Mouse (Mus musculus): ENCODE results near the gene Rasl12. TPM values are rescaled to one million over a fixed set of nuclear protein-coding genes. Genes with fewer than 3 reads are reported as not detected.

Rasl12 gene
- polyA plus RNA-seq, 1 experiment from 2014 or later, result 5.8 TPM

GRCm38 (mm10) chr9:65424393-65424792, 26.1 kb downstream of the Rasl12 start:
- H3K36me3 ChIP-seq, result no peaks in the 10 kb centered on the region
- WGBS, result 37% methylated on average over 3 of the region's 3 CpGs
- H3K4me1 ChIP-seq, result no peaks in the 10 kb centered on the region
- H3K9ac ChIP-seq (replicated peaks), result no peak overlapping the region
- H3K4me3 ChIP-seq (replicated peaks), result no peak overlapping the region
- H3K27me3 ChIP-seq (replicated peaks), result no peaks in the 10 kb centered on the region
- no peak for ATAC-seq (ENCODE audit: low FRiP score)
- H3K4me2 ChIP-seq, result no peak overlapping the region
- H3K27ac ChIP-seq (replicated peaks), result no peak overlapping the region
- no peaks in the 10 kb centered on the region for H3K9me3 ChIP-seq (replicated peaks)

- H3K27ac ChIP-seq (replicated peaks), result no peak overlapping the region
- no peaks in the 10 kb centered on the region for H3K27me3 ChIP-seq (replicated peaks)
- 82% methylated on average over 2 of the region's 2 CpGs for WGBS
- H3K4me3 ChIP-seq (replicated peaks), result no peak overlapping the region
- H3K4me1 ChIP-seq, result no peaks in the 10 kb centered on the region
- H3K4me2 ChIP-seq, result no peak overlapping the region
- no peaks in the 10 kb centered on the region for H3K36me3 ChIP-seq
- H3K9me3 ChIP-seq (replicated peaks), result no peaks in the 10 kb centered on the region
- no peak for ATAC-seq (ENCODE audit: low FRiP score)
- no peak overlapping the region for H3K9ac ChIP-seq (replicated peaks)
These were observed 29.2 kb downstream of the Rasl12 start for GRCm38 (mm10) chr9:65427511-65427910.

GRCm38 (mm10) chr9:65428003-65428402, 29.7 kb downstream of the Rasl12 start:
- H3K36me3 ChIP-seq, result no peaks in the 10 kb centered on the region
- H3K9ac ChIP-seq (replicated peaks), result no peak overlapping the region
- H3K4me2 ChIP-seq, result no peak overlapping the region
- H3K9me3 ChIP-seq (replicated peaks), result no peaks in the 10 kb centered on the region
- no peak for ATAC-seq (ENCODE audit: low FRiP score)
- H3K4me3 ChIP-seq (replicated peaks), result no peak overlapping the region
- no peaks in the 10 kb centered on the region for H3K27me3 ChIP-seq (replicated peaks)
- no peaks in the 10 kb centered on the region for H3K4me1 ChIP-seq
- WGBS, result 89% methylated on average over 5 of the region's 5 CpGs
- no peak overlapping the region for H3K27ac ChIP-seq (replicated peaks)

- no peaks in the 10 kb centered on the region for H3K9me3 ChIP-seq (replicated peaks)
- H3K36me3 ChIP-seq, result no peaks in the 10 kb centered on the region
- no peaks in the 10 kb centered on the region for H3K4me1 ChIP-seq
- no peak overlapping the region for H3K27ac ChIP-seq (replicated peaks)
- no peak for ATAC-seq (ENCODE audit: low FRiP score)
- H3K4me3 ChIP-seq (replicated peaks), result no peak overlapping the region
- H3K27me3 ChIP-seq (replicated peaks), result no peaks in the 10 kb centered on the region
- H3K4me2 ChIP-seq, result no peak overlapping the region
- no peak overlapping the region for H3K9ac ChIP-seq (replicated peaks)
These were observed 32.1 kb downstream of the Rasl12 start for GRCm38 (mm10) chr9:65430401-65430800.

GRCm38 (mm10) chr9:65430921-65431320, 32.6 kb downstream of the Rasl12 start:
- H3K4me3 ChIP-seq (replicated peaks), result no peak overlapping the region
- no peak overlapping the region for H3K9ac ChIP-seq (replicated peaks)
- H3K27me3 ChIP-seq (replicated peaks), result no peaks in the 10 kb centered on the region
- no peak overlapping the region for H3K4me2 ChIP-seq
- ATAC-seq (ENCODE audit: low FRiP score), result no peak
- WGBS, result 86% methylated on average over 5 of the region's 5 CpGs
- H3K27ac ChIP-seq (replicated peaks), result no peak overlapping the region
- no peaks in the 10 kb centered on the region for H3K9me3 ChIP-seq (replicated peaks)
- H3K4me1 ChIP-seq, result no peaks in the 10 kb centered on the region
- no peaks in the 10 kb centered on the region for H3K36me3 ChIP-seq

- whole genome bisulfite sequencing, result 0% methylated on average over 3 of the region's 3 CpGs
- Histone ChIP-seq H3K4me2 (no peak overlapping the region), H3K36me3 (no peaks in the 10 kb centered on the region), H3K4me1 (peaks cover 9% of the 10 kb centered on the region), H3K27ac (replicated peaks) (no peak overlapping the region), H3K9ac (replicated peaks) (no peak overlapping the region), H3K4me3 (replicated peaks) (no peak overlapping the region), H3K9me3 (replicated peaks) (no peaks in the 10 kb centered on the region), H3K27me3 (replicated peaks) (no peaks in the 10 kb centered on the region)
- ATAC-seq (ENCODE audit: low FRiP score), result no peak
These were observed 33.9 kb downstream of the Rasl12 start for GRCm38 (mm10) chr9:65432236-65432635.

- WGBS, result 72% methylated on average over 5 of the region's 5 CpGs
- H3K9me3 ChIP-seq (replicated peaks), result no peaks in the 10 kb centered on the region
- H3K36me3 ChIP-seq, result 0 out of 2 replicates have a peak, but pooled peaks cover 2% of the 10 kb centered on the region
- no peak overlapping the region for H3K27ac ChIP-seq (replicated peaks)
- H3K4me1 ChIP-seq, result peaks cover 15% of the 10 kb centered on the region
- no peak for ATAC-seq (ENCODE audit: low FRiP score)
- no peak overlapping the region for H3K9ac ChIP-seq (replicated peaks)
- no peak overlapping the region for H3K4me2 ChIP-seq
- no peaks in the 10 kb centered on the region for H3K27me3 ChIP-seq (replicated peaks)
- H3K4me3 ChIP-seq (replicated peaks), result no peak overlapping the region
These were observed 35.8 kb downstream of the Rasl12 start for GRCm38 (mm10) chr9:65434140-65434539.

GRCm38 (mm10) chr9:65435211-65435610, 36.9 kb downstream of the Rasl12 start:
- ATAC-seq (ENCODE audit: low FRiP score), result peak; percentile 25; the same call in 1 of the 2 replicates
- Histone ChIP-seq H3K9ac (replicated peaks) (no peak overlapping the region), H3K4me1 (peaks cover 15% of the 10 kb centered on the region), H3K36me3 (peaks cover 9% of the 10 kb centered on the region; the same call in 1 of the 2 replicates), H3K4me3 (replicated peaks) (no peak overlapping the region; the same call in 1 of the 2 replicates), H3K27ac (replicated peaks) (no peak overlapping the region), H3K4me2 (peak overlapping the region; percentile 71; the same call in 1 of the 2 replicates), H3K27me3 (replicated peaks) (no peaks in the 10 kb centered on the region), H3K9me3 (replicated peaks) (no peaks in the 10 kb centered on the region)
- WGBS, result 76% methylated on average over 4 of the region's 4 CpGs

- Histone ChIP-seq H3K9ac (replicated peaks) (peak within 1 kb of the TSS; percentile 96), H3K36me3 (peaks cover 14% of the 10 kb centered on the region), H3K4me1 (peaks cover 15% of the 10 kb centered on the region), H3K4me2 (peak within 1 kb of the TSS; percentile 71), H3K9me3 (replicated peaks) (no peaks in the 10 kb centered on the region), H3K27me3 (replicated peaks) (no peaks in the 10 kb centered on the region), H3K27ac (replicated peaks) (peak within 1 kb of the TSS; percentile 69), H3K4me3 (replicated peaks) (peak within 1 kb of the TSS; percentile 99)
- WGBS, result under 1% methylated on average over 54 of the region's 54 CpGs
- ATAC-seq (ENCODE audit: low FRiP score), result peak; percentile 93
These were observed 37.5 kb downstream of the Rasl12 start, which contains the start of gene Mtfmt for GRCm38 (mm10) chr9:65435671-65436301. Gene Mtfmt, plus strand, starts transcription at chr9:65435782.

GRCm38 (mm10) chr9:65444692-65445091, 46.4 kb downstream of the Rasl12 start:
- Histone ChIP-seq H3K27me3 (replicated peaks) (no peaks in the 10 kb centered on the region), H3K27ac (replicated peaks) (no peak overlapping the region), H3K9me3 (replicated peaks) (no peaks in the 10 kb centered on the region), H3K4me1 (no peaks in the 10 kb centered on the region), H3K4me3 (replicated peaks) (no peak overlapping the region), H3K9ac (replicated peaks) (no peak overlapping the region), H3K36me3 (peaks cover 77% of the 10 kb centered on the region), H3K4me2 (no peak overlapping the region)
- ATAC-seq (ENCODE audit: low FRiP score), result no peak
- WGBS, result 92% methylated on average over 4 of the region's 4 CpGs

- Histone ChIP-seq H3K9ac (replicated peaks) (no peak overlapping the region), H3K9me3 (replicated peaks) (no peaks in the 10 kb centered on the region), H3K4me1 (no peaks in the 10 kb centered on the region), H3K36me3 (peaks cover 68% of the 10 kb centered on the region), H3K4me2 (no peak overlapping the region), H3K27ac (replicated peaks) (no peak overlapping the region), H3K27me3 (replicated peaks) (no peaks in the 10 kb centered on the region), H3K4me3 (replicated peaks) (no peak overlapping the region)
- no peak for ATAC-seq (ENCODE audit: low FRiP score)
- 94% methylated on average over 6 of the region's 6 CpGs for WGBS
These were observed 49.6 kb downstream of the Rasl12 start for GRCm38 (mm10) chr9:65447951-65448350.

- Histone ChIP-seq H3K4me3 (replicated peaks) (no peak overlapping the region), H3K4me1 (peaks cover 24% of the 10 kb centered on the region), H3K9me3 (replicated peaks) (no peaks in the 10 kb centered on the region), H3K36me3 (no peaks in the 10 kb centered on the region), H3K9ac (replicated peaks) (no peak overlapping the region), H3K27me3 (replicated peaks) (no peaks in the 10 kb centered on the region), H3K4me2 (no peak overlapping the region), H3K27ac (replicated peaks) (no peak overlapping the region)
- WGBS, result 88% methylated on average over 2 of the region's 2 CpGs
- ATAC-seq (ENCODE audit: low FRiP score), result no peak
These were observed 60.7 kb downstream of the Rasl12 start for GRCm38 (mm10) chr9:65458975-65459374.

Measured in neural tube, embryonic 15.5 days (tissue).